Mouse (Mus musculus) myocyte (in vitro differentiated cells): ENCODE data around the gene Hspb6.

Experiments used
- CEBPB ChIP-seq: IDR thresholded peaks from 2 replicates; pipeline ENCODE4 v1.6.1; 2011; ENCODE audit warnings: mild to moderate bottlenecking, moderate library complexity; ENCODE audit not compliant: poor library complexity, insufficient read depth, severe bottlenecking
- TCF12 ChIP-seq: IDR thresholded peaks from one replicate; pipeline ENCODE4 v1.6.1; 2011; ENCODE audit warnings: mild to moderate bottlenecking, control low read depth; ENCODE audit not compliant: poor library complexity, insufficient read depth, severe bottlenecking
- USF1 ChIP-seq: IDR thresholded peaks from one replicate; pipeline ENCODE4 v1.6.1; 2011; ENCODE audit warnings: low read depth, mild to moderate bottlenecking, control low read depth, moderate library complexity

DNA sequence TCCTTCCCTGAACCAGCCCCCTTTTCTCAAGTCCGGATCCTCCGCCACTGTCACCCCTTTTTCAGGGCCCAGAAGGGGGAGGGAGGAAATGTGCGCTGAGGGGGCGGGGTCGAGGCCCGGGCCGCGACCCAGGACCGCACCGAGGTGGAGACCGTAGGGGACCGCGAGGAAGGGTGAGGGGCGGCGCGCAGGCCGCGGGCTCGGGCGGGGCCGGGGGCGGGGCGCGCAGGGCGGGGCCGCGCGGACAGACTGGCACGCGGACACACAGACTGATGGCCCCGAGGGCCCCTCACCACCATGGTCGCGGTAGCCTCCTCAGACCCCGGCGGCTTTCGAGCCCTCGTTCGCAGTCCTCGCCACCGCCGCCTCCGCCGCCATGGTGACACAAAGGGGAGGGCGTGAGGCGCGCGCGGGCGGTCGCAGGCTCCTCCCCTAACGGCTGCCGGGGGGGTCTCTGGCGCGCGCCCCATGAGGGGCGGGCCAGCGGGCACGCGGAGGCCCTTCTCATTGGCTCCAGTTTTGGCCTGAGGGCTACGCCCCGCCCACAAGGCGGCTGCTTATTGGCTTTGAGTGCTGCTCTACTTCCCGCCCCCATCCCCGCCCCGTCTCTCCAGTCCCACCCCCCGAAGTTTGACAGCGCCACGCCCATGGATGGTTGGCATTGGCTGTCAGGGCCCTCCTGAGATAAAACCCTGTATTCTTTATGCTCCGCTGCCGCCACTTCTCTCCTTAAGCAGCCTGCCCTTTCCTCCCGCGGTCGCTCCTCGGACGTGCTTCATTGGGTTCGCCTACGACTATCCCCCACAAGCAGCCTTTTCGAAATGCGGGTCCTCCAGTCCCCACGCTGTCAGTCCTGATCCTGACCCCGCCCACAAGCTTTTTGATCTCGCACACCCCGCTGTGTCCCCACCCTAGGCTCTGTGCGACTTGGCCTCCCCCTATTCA, 17.1 kb upstream of the Hspb6 start, which contains the start of gene Arhgap33:
- TF ChIP-seq CEBPB: no peak
- no peak for TF ChIP-seq USF1
- no peak for TF ChIP-seq TCF12
